Mouse (Mus musculus): Measurements from ENCODE around the gene Gid8.

- TF ChIP-seq CTCF (IDR thresholded peaks at IDR 0.05; ENCODE audit: low read depth) (no peak), EP300 (IDR thresholded peaks at IDR 0.05; ENCODE audit: low read depth) (no peak)
Measured at GRCm38 (mm10) chr2:180743321-180743720, 33.4 kb downstream of the Gid8 start.
